Mouse (Mus musculus) liver, adult (tissue): Measurements from ENCODE around the gene Ccdc47.

ENCODE experiments used
- GATA4 ChIP-seq: IDR thresholded peaks from 2 replicates; pipeline ENCODE4 v1.6.1; 2014; ENCODE audit warnings: mild to moderate bottlenecking, low read length; ENCODE audit not compliant: insufficient replicate concordance

Gene Ccdc47

DNA sequence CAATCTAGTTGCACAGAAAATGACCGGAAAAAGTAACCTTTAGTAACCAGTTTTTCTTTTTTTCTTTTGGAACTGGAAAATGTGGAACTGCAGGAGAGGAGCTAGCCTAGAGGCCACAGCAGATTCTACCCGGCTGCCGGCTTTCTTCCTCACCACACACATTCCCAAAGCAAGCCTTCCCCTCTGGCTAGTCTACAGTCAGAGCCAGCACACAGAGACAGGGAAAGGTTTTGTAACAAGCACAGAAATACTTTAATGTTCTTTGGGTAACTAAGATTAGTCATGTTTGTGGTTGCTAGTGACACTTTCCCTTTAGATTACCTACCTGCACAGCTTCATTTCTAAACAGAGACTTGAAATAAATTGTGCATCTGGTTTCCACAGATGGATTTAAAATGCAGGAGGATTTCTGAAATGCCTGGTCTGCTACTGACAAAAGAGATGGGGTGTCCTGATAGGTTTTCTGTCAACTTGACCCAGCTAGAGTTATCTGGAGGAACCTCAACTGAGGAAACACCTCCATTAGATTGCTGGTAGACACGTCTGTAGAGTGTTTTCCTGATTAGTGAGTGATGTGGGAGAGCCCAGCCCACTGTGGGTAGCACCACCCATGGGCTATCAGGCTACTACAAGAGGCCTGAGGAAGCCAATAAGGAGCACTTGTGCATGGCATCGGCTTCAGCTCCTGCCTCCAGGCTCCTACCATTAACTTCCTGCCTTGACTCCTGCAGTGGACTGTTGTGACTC lies 37.9 kb downstream of the Ccdc47 start:
- TF ChIP-seq GATA4 = no peak

DNA sequence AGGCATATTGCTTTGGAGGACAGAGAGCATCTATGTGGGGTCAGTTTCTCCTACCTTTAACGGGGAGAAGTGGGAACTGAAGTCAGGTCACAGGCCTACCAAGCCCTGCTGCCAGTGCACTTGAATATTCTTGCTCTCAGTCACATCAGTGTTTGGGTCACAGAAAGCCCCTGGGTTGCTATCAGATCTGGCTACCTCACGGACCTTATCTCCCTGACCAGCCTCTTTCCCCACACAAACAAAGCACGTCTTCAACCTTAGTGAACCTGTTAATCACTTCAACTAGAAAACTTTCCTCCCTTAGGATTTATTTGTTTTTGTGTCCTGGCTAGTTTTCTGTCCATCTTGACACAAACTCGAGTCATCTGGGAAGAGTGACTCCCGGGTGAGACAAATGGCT lies 39.8 kb downstream of the Ccdc47 start:
- no peak for TF ChIP-seq GATA4

DNA sequence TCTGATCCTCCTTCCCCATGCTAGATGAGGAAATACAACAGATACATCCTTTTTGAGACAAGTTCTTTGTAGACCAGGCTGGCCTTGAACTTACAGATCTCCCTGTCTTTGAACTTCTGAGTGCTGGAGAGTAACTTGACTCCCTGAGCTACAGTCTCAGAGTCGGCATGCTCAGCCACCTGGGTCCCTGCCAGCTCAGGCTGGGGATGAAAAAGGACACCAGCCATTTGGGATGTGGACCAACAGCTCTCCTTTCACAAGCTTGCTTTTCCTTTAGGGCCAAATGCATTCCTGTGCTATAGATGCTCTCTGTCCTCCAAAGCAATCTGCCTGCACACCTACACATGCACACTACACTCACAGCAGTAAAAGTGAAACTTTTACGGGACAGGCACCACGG lies 41.1 kb downstream of the Ccdc47 start:
- TF ChIP-seq GATA4 = no peak

DNA sequence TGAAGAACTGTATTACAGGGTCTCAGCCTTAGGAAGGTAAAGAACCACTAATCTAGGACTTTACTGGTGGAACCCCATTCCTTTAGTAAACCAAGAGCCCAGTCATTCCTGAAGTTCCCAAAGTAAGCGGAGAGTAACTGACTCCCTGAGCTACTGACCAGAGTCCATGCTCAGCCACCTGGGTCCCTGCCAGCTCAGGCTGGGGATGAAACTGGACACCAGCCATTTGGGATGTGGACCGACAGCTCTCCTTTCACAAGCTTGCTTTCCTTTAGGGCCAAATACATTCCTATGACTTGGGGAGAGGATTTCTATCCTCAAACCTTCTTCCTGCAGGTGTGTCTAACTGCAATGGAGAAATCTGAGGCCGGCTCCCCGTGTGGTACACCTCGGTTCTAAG lies 41.8 kb downstream of the Ccdc47 start:
- no peak for TF ChIP-seq GATA4

DNA sequence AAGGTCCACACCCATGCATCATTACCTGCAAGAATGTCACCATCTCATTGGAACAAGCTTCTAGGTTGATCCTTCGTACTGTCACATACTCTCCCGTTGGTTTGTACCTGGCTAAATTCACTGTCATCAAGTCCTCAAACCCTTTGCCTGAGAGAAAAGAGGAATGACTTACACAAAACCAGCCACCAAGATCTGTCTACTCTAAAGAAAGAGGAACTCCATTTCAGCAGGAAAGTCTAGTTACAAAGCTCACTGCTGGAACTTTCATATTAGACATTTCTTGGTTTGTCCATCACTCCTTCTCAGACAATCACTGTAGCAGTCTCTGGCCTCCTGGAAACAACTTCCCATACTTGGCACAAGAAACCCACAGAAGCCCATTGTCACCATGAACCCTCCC lies 42.9 kb downstream of the Ccdc47 start:
- TF ChIP-seq GATA4 = no peak

DNA sequence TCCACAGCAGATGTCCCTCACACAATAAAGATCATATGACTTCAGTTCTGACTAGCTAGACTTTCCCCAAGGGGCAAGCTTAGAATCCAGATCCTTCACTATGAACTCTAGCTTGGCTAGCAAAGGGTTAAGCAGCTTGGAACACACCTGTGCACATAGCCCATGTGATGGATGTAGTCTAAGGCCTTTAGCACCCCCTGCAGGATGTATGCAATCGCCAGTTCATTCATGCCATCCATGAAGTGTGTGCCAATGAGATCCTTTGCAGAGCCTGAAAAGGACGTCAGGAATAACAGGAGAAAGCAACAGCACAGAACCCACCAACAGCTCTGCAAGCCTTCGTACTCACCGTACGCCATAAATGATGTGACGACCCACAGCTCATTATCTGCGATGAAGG lies 45.3 kb downstream of the Ccdc47 start:
- no peak for TF ChIP-seq GATA4

DNA sequence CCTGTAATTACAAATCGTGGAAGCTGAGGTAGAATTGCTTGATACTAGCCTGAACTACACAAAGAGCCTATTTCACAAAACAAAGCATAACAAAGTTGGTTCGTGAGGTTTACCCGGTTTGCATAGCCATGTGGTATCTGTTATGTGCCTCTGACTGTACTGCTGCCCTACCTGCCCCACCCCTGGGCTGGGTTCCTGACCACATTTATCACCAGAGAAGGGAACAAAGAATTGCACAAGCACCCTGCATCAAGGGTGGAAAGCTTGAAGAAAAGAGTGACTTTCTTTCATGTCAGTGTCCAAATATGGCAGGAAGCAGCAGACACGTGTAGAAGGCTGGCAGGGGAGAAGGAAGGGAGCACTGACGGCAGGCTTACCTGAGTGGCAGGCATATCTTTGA lies 48.7 kb downstream of the Ccdc47 start:
- TF ChIP-seq GATA4 = no peak

DNA sequence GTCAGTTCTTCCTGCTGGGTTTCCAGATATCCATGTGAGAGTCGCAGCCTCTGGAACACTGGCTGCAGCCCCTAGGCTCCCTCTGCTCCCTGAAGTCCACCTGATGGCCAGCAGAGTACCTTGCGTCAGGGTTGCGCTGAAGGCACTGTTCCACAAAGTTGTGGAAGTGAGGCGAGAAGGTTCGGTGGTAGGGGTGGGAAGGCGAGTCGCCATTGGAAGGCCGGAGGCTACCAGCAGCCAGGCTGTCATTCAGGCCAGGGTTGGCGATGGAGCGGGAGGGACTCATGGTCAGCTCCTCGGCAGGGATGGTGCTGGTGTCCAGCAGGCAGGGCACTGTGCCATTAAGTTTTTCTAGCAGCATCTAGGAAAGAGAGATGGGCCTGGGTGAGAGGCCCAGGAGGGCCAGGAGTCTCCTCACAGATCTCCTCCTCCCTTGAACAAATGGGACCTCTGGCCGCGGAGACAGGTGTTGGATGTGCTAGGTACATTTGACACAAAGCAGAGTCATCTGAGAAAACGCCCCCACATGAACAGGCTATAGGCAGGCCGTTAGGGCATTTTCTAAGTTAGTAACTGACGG lies 51.5 kb downstream of the Ccdc47 start:
- no peak for TF ChIP-seq GATA4

DNA sequence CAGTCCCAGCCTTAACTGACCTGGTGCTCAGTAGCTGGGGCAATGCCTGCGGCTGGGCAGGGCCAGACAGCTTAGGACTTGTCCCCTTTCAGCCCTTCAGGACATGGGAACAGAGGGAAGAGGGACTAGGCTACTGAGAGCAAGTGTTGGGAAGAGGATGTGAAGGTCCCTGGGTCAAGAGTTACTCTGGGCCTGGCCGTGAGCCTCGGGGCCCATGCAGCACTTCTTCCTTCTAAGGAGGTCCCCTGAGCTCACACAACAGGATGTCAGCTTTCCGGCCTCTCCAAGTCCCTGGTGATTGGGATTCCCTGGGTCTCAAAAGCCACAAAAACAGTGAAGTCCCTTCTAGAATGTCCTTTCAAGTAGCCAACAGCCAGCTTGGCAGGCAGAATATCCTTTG lies 52.6 kb downstream of the Ccdc47 start:
- peak; percentile 41; the same call in 1 of the 2 replicates for TF ChIP-seq GATA4

DNA sequence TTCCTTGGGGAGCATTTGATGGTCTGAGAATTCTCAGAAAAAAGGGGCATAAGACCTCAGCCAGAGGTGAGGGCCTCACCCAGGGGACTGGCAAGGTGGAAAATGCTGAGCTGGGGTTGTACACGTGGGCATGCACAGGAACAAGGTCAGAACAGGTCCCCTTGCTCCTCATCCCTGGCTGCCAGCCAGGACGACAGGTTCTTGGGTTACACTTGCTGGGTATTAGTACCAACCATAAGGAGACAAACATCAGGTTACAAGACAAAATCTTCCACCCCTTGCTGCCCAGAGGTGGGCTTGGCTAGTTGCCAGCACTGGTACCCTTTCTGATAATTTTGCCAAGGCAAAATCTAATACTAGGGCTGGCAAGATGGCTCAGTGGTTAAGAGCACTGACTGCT lies 53.9 kb downstream of the Ccdc47 start:
- no peak for TF ChIP-seq GATA4

DNA sequence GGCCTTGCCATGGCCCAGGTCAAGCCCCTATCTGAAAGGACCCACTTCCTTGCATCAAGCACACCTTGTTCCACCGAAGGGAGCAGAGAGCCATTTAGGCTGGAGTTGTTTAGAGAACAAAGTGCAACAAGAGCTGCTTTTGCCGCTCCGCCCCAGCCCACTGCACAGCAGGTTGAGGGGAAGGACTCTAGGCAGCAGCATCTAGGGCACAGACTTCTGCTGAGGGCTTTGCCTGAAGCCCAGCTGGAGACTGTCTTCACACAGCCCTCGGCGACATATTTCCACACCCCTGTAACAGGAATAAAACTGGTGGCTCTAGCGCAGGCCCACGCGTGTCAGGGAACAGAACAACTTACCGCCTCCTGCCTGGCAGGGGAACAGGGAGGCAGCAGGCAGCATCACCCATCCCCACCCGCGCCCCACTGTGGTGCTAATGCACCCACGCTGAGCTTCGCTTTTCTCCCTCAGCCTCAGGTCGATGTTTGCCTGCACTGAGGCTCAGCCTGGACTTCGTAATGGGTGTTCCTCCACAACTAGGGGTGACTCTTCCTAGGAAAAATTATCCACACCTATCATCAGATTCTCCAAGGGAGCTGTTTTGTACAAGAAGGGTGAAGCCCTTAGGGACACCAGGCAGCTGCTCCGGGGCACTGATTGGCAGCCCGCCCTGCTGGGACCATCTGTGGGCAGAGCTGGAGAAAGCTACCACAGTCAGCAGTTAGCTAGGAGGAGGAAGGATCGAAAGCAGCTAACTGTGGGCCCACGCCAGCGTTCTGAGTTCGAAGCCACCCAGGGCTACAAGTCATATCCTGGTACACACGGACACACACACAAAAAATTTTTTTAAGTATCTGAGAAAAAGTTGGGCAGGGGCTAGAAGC lies 55.1 kb downstream of the Ccdc47 start, which contains the start of the genes Gm10840 and Limd2:
Gm10840 (plus strand) TSS at position 10 of the 881 bp plus-strand sequence.
Limd2 (minus strand) TSS at position 20 of the 881 bp plus-strand sequence.
- TF ChIP-seq GATA4 = no peak

DNA sequence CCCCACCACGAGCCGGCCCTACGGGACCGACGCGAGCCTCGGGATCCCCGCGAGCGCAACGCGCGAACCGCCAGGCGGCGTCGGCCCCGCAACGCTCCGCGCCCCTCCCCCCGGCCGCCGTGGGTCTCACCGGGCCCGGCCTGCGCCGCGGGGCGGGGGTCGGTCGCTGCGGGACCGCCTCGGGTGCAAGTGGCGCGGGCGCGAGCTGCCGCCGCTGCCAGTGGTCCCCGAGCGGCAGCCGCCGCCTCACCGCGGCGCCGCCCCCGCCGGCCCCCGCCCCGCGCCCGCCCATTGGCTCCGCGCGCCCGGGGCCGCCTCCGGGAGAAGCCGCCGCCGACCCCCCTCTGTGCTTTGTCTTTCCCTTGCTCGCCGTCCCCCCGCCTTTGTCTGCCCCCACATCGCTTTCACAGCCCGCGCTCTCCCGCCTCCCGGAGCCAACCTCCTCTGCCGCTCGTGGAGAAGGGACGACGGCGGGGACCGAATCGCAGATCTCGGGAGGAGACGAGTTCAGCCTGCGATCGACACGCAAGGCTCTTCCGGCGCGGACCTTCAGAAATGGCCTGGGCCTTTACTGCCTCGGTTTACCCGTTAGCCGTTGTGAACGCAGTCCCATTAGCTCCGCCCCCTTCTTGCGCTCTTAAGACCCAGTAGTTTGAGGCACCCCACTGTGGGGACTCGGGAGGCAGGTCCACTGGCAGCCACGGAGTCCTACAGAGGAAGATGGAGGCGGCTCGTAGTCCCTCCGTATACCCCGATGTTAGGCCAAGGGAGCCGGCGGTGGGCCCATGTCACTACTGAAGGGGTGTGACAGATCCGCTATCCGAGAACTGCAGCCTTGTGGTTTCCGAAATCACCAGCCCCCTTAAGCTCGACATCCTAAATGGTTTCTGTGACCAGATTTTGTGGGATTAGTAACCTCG lies 56.0 kb downstream of the Ccdc47 start:
- TF ChIP-seq GATA4 = no peak

DNA sequence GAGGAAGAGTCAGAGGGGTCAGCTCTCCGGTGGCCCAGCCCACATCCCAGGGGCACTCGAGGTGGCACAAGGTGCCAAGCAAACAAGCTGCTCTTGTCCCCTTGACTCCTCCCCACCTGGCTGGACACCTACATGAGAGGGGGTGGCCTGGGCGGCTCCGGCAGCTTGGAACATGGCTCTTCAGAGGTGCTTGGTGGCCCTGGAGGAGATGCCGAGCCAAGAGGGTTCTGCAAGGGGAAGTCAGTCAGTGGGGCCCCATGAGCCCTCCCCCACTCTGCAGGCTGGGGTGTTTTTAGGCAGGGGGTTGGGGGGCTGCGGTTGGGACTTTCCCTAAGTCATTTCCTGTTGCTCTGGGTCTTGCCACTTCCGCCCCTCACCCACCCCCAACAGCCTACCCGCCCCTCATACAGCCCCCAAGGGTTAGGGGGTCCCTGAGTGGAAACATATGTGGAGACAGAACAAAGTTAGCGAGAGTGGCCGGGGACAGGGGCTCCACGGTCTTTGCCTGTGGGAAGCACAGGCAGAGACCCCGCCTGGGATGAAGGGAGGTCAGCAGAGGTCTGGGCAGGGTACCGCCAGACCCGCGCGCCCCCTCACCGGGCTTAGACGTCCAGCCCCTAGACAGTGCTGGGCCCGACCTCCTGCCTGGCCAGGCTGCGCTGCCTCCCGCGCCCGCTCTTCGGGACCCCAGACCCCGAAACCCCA lies 56.8 kb downstream of the Ccdc47 start:
- no peak for TF ChIP-seq GATA4

DNA sequence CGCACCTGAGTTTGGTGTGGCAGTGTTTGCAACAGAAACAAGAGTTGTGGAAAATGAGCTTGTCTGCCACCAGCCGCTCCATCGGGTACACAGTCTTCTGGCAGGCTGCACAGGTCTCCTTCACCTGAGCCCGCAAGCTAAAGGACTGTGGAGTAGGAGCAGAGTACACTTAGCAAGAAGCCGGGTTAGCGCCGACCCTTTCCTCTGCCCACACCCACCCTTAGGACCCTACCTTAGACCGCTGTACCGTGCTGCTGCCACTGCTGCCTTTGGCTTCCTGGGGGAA lies 57.3 kb downstream of the Ccdc47 start:
- TF ChIP-seq GATA4 = no peak
